Mouse (Mus musculus): Measurements from ENCODE around the gene Srek1ip1.

Gene Srek1ip1

DNA sequence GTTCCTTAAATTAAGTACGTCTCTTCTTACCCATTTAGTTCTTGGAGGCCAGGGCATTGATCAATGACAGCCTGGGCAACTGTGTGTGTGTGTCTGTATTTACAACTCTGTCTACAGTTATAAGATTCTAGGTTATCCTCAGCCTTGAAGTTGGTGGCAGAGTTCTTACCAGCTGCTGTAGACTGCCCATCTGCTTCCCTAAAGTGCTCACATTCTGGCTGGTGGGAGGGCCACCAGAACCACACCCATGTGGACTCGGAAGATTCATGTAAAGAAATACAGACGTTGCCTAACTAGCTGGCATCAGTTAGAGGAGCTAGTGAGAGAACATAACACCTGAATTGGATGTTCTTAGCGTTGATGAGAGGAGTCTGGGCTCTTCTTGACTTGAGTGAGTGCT, 49.7 kb downstream of the Srek1ip1 start:
- in situ Hi-C loops (cut with MboI, MseI): no loop called here

DNA sequence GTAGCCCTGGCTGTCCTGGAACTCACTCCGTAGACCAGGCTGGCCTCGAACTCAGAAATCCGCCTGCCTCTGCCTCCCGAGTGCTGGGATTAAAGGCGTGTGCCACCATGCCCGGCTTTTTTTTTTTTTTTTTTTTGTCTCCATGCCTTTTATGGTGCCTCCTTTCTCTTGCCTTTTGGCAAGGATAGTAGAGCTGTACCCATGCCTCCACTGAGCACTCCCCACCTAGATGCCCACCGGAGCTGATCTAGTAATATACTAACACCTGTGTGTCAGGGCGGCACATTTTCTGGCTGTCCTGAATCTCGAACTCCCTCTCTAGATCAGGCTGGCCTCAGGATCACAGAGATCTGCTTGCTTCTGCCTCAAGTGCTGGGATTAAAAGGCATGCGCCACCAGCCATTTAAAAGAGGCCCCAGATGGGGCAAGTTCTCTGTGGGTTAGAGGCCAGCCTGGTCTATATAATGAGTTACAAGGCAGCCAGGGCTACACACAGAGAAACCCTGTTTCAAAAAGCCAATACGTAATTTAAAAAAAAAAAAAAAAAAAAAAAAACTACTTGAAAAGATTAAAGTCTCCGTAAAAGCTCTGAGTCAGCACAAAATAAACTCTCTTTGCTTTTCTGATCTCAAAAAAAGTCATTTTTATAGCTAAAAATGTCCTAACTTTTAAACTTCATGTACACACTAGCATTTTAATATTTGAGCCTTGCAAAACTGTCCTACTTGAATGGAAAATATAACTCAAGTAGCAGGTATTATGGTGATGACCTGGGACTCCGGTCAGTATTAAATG, 51.2 kb downstream of the Srek1ip1 start:
- in situ Hi-C loops (cut with MboI, MseI): no loop called here

DNA sequence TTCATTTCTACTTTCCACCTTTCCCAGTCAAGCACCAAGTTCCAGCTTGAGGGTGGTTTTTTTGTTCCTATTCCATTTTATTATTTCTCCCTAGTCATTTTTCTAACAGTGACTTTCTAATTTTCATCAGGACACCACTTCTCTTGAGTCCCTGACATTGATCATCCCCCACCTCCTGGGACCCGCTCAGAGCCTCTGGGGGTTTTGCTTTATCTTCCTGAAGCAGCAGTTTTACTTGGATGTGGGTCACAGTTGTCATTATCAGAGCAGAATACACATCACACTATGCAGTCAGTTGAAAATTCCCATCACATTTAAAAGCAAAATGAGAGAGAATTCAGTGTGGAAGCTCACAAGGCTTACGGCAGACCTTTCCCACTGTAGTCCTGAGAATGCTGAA, 61.4 kb downstream of the Srek1ip1 start:
- in situ Hi-C loops (cut with MboI, MseI): no loop called here

GRCm38 (mm10) chr13:104863127-104863979, 71.1 kb downstream of the Srek1ip1 start, which contains the start of gene Shisal2b:
TSS of gene Shisal2b (minus strand) at chr13:104863893.
- in situ Hi-C loops (cut with MboI, MseI): no loop called here

GRCm38 (mm10) chr13:104866726-104867125, 74.4 kb downstream of the Srek1ip1 start:
- in situ Hi-C loops (cut with MboI, MseI): no loop called here

- in situ Hi-C loops (cut with MboI, MseI): no loop called here
Observed at GRCm38 (mm10) chr13:104869907-104870306, 77.6 kb downstream of the Srek1ip1 start.

DNA sequence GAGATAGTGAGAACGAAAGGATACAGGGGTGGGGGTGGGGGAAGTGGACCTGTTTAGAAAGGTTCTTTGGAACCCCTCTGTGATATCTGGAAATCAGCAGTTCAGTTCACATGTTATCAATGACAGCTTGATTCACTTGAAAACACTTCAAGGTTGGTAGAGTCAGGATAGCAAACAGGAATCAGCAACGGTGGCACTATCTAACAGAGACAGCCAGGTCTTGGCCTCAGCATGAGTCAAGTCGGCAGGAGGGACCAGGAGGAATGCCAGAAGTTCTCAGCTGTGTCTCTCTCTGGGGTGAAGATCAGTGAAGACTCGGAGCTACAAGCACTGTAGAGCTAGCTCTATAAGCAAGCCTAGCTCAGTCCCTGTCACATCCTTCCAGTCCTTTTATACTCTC, 86.2 kb downstream of the Srek1ip1 start:
- in situ Hi-C loops (cut with MboI, MseI): no loop called here

- in situ Hi-C loops (cut with MboI, MseI): no loop called here
Observed at GRCm38 (mm10) chr13:104883566-104884249, 91.4 kb downstream of the Srek1ip1 start.

GRCm38 (mm10) chr13:104886308-104887032, 94.2 kb downstream of the Srek1ip1 start:
- in situ Hi-C loops (cut with MboI, MseI): no loop called here

Data from regulatory T cell (primary cell).